Mouse (Mus musculus): ENCODE results near the gene Vapb. TPM values are rescaled to one million over a fixed set of nuclear protein-coding genes. Genes with fewer than 3 reads are reported as not detected.

Vapb gene
- polyA plus RNA-seq, 1 experiment, result 62.5 TPM

- no peak for TF ChIP-seq CTCF (IDR thresholded peaks at IDR 0.05; ENCODE audit: low read depth, low read length)
- TF ChIP-seq POLR2A (IDR thresholded peaks at IDR 0.05; ENCODE audit: borderline replicate concordance, low read depth, low read length), result no peak
- Histone ChIP-seq H3K27ac (ENCODE audit: insufficient read depth, low read depth, low read length) (no peak overlapping the region), H3K4me1 (ENCODE audit: control insufficient read depth, insufficient read depth, low read length) (no peaks in the 10 kb centered on the region), H3K4me3 (ENCODE audit: insufficient read depth, low read length) (no peak overlapping the region)
These were observed 6.8 kb upstream of the Vapb start for GRCm38 (mm10) chr2:173730444-173730966.

DNA sequence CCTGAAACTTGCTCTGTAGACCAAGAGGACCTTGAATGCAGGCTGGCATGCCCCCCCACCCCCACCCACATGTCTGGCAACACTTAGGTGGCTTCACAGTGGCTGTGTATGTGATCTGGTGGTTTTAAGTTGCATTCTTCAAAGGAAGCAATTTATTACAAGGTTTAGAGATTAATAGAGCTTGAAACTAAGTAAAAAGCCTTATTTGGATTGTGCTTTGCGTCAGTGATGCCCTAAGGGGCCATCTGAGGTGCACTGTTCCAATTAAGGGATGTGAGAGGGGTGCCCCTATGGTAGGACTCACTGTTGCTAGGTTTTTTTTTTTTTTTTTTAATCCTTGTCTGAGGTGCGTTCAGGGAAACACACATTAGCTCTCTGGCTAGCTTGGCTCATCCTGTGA lies 2.9 kb upstream of the Vapb start:
- Histone ChIP-seq H3K4me3 (ENCODE audit: insufficient read depth, low read length) (no peak overlapping the region), H3K27ac (ENCODE audit: insufficient read depth, low read depth, low read length) (no peak overlapping the region), H3K4me1 (ENCODE audit: control insufficient read depth, insufficient read depth, low read length) (peaks cover 9% of the 10 kb centered on the region)
- TF ChIP-seq CTCF (IDR thresholded peaks at IDR 0.05; ENCODE audit: low read depth, low read length) (no peak), POLR2A (IDR thresholded peaks at IDR 0.05; ENCODE audit: borderline replicate concordance, low read depth, low read length) (no peak)

DNA sequence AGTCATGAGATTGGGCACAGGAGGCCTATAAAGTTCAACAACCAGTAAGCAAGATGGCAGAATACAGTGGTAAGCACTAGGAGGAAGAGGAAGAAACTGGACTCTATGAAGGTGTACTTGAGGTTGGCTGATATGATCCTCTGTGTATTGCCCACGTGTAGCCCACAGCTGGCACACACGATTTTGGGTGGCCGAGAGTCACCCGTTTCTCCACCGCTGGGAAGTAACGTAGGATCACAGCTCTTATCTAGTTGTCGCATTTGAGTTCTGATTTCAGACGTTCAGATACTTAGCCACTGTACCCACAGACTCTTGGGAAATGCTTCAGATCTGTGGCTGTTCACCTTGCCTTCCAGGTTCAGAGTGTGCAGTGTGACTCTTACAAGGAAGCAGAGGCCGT lies 921 bp downstream of the Vapb start:
- Histone ChIP-seq H3K4me3 (ENCODE audit: insufficient read depth, low read length) (peak overlapping the region; percentile 84), H3K4me1 (ENCODE audit: control insufficient read depth, insufficient read depth, low read length) (peaks cover 33% of the 10 kb centered on the region), H3K27ac (ENCODE audit: insufficient read depth, low read depth, low read length) (peak overlapping the region; percentile 78)
- no peak for TF ChIP-seq POLR2A (IDR thresholded peaks at IDR 0.05; ENCODE audit: borderline replicate concordance, low read depth, low read length)
- TF ChIP-seq CTCF (IDR thresholded peaks at IDR 0.05; ENCODE audit: low read depth, low read length), result no peak

DNA sequence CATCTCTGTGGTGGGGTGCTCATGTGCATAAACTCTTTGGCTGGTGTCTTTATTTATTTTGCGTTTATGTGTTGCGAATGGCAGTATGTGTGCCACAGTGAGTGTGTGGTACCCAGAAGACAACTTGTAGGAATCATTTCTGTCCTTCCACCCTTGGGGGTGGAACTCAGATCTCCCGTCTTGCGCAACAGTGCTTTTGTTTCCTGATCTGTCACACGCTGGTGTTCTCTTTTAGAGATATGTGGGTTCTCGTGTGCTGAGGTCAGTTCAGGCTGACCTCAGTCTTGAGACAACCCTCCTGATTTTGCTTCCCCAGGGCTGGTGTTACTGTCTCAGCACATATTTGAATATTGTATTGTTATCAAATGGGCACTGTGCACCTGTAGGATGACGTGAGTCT lies 1.8 kb downstream of the Vapb start:
- no peak for TF ChIP-seq CTCF (IDR thresholded peaks at IDR 0.05; ENCODE audit: low read depth, low read length)
- no peak for TF ChIP-seq POLR2A (IDR thresholded peaks at IDR 0.05; ENCODE audit: borderline replicate concordance, low read depth, low read length)
- Histone ChIP-seq H3K27ac (ENCODE audit: insufficient read depth, low read depth, low read length) (peak overlapping the region; percentile 78), H3K4me3 (ENCODE audit: insufficient read depth, low read length) (peak overlapping the region; percentile 84), H3K4me1 (ENCODE audit: control insufficient read depth, insufficient read depth, low read length) (peaks cover 39% of the 10 kb centered on the region)

- TF ChIP-seq POLR2A (IDR thresholded peaks at IDR 0.05; ENCODE audit: borderline replicate concordance, low read depth, low read length) (no peak), CTCF (IDR thresholded peaks at IDR 0.05; ENCODE audit: low read depth, low read length) (no peak)
- Histone ChIP-seq H3K27ac (ENCODE audit: insufficient read depth, low read depth, low read length) (no peak overlapping the region), H3K4me1 (ENCODE audit: control insufficient read depth, insufficient read depth, low read length) (peaks cover 39% of the 10 kb centered on the region), H3K4me3 (ENCODE audit: insufficient read depth, low read length) (no peak overlapping the region)
These were observed 4.8 kb downstream of the Vapb start for GRCm38 (mm10) chr2:173742090-173742489.

DNA sequence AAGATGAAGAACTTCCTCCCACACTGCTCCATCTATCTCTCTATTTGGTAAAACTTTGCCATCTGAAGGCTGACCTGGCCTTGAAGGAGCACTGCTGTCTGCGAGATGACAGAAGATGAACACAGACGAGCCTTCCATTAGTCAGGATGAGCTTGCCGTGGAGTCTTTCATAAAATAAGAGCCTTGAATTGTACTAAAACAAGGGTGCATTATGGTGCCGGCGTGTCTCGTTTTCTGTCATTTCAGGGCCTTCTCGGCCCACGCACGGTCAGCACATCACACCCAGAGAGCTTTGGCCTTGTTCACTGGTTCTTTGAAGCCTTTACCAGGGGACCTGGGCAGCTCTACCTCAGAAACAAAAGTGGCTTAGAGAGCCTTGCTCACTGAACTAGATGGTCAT lies 5.4 kb downstream of the Vapb start:
- H3K27ac ChIP-seq (ENCODE audit: insufficient read depth, low read depth, low read length), result no peak overlapping the region
- no peak overlapping the region for H3K4me3 ChIP-seq (ENCODE audit: insufficient read depth, low read length)
- peaks cover 46% of the 10 kb centered on the region for H3K4me1 ChIP-seq (ENCODE audit: control insufficient read depth, insufficient read depth, low read length)
- TF ChIP-seq POLR2A (IDR thresholded peaks at IDR 0.05; ENCODE audit: borderline replicate concordance, low read depth, low read length), result no peak
- TF ChIP-seq CTCF (IDR thresholded peaks at IDR 0.05; ENCODE audit: low read depth, low read length), result no peak

DNA sequence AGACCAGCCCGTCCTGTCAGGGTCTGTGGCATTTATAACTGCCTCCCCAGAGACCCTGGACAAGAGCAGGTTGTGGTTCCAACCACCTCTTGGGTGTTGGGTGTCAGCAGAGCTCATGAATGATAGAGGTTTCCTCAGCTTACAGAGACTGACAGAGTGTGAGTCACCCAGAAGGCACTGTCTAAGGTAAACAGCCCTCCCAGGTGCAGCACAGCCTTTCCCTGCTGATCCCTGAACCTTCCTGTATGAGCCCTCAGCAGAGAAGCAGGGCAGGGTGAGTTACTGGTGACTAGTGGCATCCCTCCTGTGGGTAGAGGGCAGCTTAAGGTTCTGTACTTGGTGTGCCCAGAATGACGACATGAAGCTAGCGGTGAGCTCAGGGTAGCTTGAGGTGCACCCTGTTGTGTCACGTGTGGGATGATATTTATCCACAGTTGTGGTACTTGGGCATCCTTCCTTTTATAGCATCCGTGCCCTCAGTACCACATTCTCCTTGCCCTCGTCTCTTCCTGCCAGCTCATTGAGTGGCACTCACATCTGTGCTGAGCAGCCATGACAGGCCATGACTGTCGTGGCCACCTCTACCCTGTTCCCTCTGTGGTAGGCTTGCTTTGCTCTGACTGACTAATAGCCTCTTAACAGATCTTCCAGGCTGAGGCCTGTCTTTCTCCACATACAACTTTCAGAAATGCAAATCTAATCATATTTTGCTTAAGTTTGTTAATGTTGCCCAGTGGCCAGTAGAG lies 6.9 kb downstream of the Vapb start:
- TF ChIP-seq CTCF (IDR thresholded peaks at IDR 0.05; ENCODE audit: low read depth, low read length) (no peak), POLR2A (IDR thresholded peaks at IDR 0.05; ENCODE audit: borderline replicate concordance, low read depth, low read length) (no peak)
- no peak overlapping the region for H3K27ac ChIP-seq (ENCODE audit: insufficient read depth, low read depth, low read length)
- no peak overlapping the region for H3K4me3 ChIP-seq (ENCODE audit: insufficient read depth, low read length)
- H3K4me1 ChIP-seq (ENCODE audit: control insufficient read depth, insufficient read depth, low read length), result peaks cover 39% of the 10 kb centered on the region

- TF ChIP-seq POLR2A (IDR thresholded peaks at IDR 0.05; ENCODE audit: borderline replicate concordance, low read depth, low read length) (no peak), CTCF (IDR thresholded peaks at IDR 0.05; ENCODE audit: low read depth, low read length) (no peak)
- no peak overlapping the region for H3K27ac ChIP-seq (ENCODE audit: insufficient read depth, low read depth, low read length)
- H3K4me3 ChIP-seq (ENCODE audit: insufficient read depth, low read length), result no peak overlapping the region
- peaks cover 10% of the 10 kb centered on the region; the same call in 1 of the 2 replicates for H3K4me1 ChIP-seq (ENCODE audit: control insufficient read depth, insufficient read depth, low read length)
These were observed 11.8 kb downstream of the Vapb start for GRCm38 (mm10) chr2:173748961-173749659.

DNA sequence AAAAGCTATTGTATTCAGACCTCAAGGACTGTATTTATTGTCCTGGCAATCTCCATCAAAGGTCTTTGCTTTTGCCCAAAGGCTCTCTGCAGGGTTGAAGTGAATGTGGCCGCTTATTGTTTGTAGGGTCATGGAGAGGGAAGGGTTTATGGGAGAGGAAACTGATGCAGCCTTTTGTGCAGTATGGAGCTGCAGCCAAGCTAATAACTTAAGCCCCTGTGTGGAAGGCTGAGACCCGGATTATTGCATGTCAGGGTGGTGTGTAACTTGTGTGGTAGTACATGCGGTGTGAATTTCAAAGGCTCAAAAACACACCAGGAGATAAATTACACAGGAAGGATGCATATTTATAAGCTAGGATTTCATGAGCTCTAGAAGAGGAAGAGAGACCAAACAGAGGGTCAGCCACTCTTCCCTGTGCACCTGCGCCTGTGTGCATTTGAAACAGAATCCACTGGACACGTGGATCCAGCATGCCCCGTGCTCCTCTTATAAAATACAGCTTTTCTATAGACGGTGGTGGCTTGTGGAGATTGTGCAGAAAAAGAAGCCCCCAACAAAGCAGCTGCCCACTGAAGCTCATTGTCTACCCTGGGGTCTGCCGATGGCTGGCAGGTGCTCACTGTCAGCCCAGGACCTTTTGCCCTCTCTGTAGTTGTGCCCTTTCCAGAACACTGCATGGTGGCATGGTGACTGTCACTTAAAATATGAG lies 18.3 kb downstream of the Vapb start:
- TF ChIP-seq CTCF (IDR thresholded peaks at IDR 0.05; ENCODE audit: low read depth, low read length) (no peak), POLR2A (IDR thresholded peaks at IDR 0.05; ENCODE audit: borderline replicate concordance, low read depth, low read length) (no peak)
- no peak overlapping the region for H3K27ac ChIP-seq (ENCODE audit: insufficient read depth, low read depth, low read length)
- peaks cover 16% of the 10 kb centered on the region for H3K4me1 ChIP-seq (ENCODE audit: control insufficient read depth, insufficient read depth, low read length)
- H3K4me3 ChIP-seq (ENCODE audit: insufficient read depth, low read length), result no peak overlapping the region
